Mouse (Mus musculus) NIH3T3 (cell line): ENCODE results near the gene Gmppa.

Source experiments
- DNase-seq: peaks from one replicate; pipeline ENCODE4 v3.0.0-alpha.2; 2012; ENCODE audit warnings: low read depth

Gmppa gene

GRCm38 (mm10) chr1:75435475-75436328 is at the start of gene Gmppa:
Gene Gmppa, plus strand, starts transcription at chr1:75435930.
- DNase-seq, result peak; percentile 95

GRCm38 (mm10) chr1:75386149-75386548 is 49.6 kb upstream of the Gmppa start:
- DNase-seq, result no peak

- DNase-seq, result no peak
Measured at GRCm38 (mm10) chr1:75387469-75387928, 48.2 kb upstream of the Gmppa start.

GRCm38 (mm10) chr1:75387929-75388897 is 47.5 kb upstream of the Gmppa start:
- no peak for DNase-seq

- DNase-seq, result no peak
Measured at GRCm38 (mm10) chr1:75388898-75389515, 46.7 kb upstream of the Gmppa start.

GRCm38 (mm10) chr1:75393139-75393538 is 42.6 kb upstream of the Gmppa start:
- peak; percentile 92 for DNase-seq

- DNase-seq, result peak; percentile 32
Measured at GRCm38 (mm10) chr1:75393846-75394245, 41.9 kb upstream of the Gmppa start.

GRCm38 (mm10) chr1:75398761-75399402 is 36.8 kb upstream of the Gmppa start:
- peak; percentile 89 for DNase-seq

GRCm38 (mm10) chr1:75399755-75400492 is 35.8 kb upstream of the Gmppa start:
- DNase-seq, result peak; percentile 95

- DNase-seq, result peak; percentile 59
Measured at GRCm38 (mm10) chr1:75400493-75401115, 35.1 kb upstream of the Gmppa start.

- DNase-seq, result no peak
Measured at GRCm38 (mm10) chr1:75405547-75405946, 30.2 kb upstream of the Gmppa start.

- no peak for DNase-seq
Measured at GRCm38 (mm10) chr1:75406173-75406572, 29.6 kb upstream of the Gmppa start.

GRCm38 (mm10) chr1:75407056-75407455 is 28.7 kb upstream of the Gmppa start:
- DNase-seq, result no peak

- DNase-seq, result no peak
Measured at GRCm38 (mm10) chr1:75408210-75408609, 27.5 kb upstream of the Gmppa start.

GRCm38 (mm10) chr1:75409950-75410349 is 25.8 kb upstream of the Gmppa start:
- no peak for DNase-seq

GRCm38 (mm10) chr1:75412196-75412595 is 23.5 kb upstream of the Gmppa start:
- no peak for DNase-seq

- DNase-seq, result peak; percentile 48
Measured at GRCm38 (mm10) chr1:75413749-75414148, 22.0 kb upstream of the Gmppa start.

- no peak for DNase-seq
Measured at GRCm38 (mm10) chr1:75421794-75422193, 13.9 kb upstream of the Gmppa start.

GRCm38 (mm10) chr1:75422216-75422822 is 13.4 kb upstream of the Gmppa start:
- DNase-seq, result no peak
